Mouse (Mus musculus): Measurements from ENCODE around the gene Myo10.

DNA sequence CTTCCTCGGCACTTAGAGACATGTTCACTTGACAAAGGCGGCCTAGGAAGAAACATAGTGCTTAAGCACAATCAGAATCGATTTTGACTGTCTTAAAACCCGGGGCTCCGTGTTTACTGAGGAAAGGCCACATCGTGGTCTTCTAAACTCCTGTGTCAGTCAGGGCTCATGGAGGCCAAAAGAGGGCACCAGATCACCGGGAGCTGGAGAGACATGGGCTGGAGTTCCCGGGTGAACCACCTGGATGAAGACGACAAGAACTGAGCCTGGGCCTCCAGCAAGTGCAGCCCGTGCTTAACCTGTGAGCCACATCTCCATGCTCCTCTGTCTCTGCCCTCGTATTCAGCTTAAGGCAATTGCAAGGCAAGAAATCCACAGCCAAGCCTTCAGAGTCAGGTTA is 71.4 kb downstream of the Myo10 start:
- no peak for TF ChIP-seq CTCF (IDR thresholded peaks at IDR 0.05; ENCODE audit: borderline replicate concordance, insufficient read depth, low read length)
- no peak for TF ChIP-seq POLR2A (IDR thresholded peaks at IDR 0.05; ENCODE audit: low read depth, low read length)

Data from embryonic fibroblast, embryonic 13.5 days (primary cell).